Mouse (Mus musculus): ENCODE data around the gene Thrsp. TPM values are rescaled to one million over a fixed set of nuclear protein-coding genes. Genes with fewer than 3 reads are reported as not detected.
"Not testable (repeated sequence)": the region's sequence is repeated elsewhere in the genome, so short reads cannot be mapped to it uniquely, and the experiment has no call there.

Thrsp gene
- total RNA-seq (2017): not detected in 2 replicates

DNA sequence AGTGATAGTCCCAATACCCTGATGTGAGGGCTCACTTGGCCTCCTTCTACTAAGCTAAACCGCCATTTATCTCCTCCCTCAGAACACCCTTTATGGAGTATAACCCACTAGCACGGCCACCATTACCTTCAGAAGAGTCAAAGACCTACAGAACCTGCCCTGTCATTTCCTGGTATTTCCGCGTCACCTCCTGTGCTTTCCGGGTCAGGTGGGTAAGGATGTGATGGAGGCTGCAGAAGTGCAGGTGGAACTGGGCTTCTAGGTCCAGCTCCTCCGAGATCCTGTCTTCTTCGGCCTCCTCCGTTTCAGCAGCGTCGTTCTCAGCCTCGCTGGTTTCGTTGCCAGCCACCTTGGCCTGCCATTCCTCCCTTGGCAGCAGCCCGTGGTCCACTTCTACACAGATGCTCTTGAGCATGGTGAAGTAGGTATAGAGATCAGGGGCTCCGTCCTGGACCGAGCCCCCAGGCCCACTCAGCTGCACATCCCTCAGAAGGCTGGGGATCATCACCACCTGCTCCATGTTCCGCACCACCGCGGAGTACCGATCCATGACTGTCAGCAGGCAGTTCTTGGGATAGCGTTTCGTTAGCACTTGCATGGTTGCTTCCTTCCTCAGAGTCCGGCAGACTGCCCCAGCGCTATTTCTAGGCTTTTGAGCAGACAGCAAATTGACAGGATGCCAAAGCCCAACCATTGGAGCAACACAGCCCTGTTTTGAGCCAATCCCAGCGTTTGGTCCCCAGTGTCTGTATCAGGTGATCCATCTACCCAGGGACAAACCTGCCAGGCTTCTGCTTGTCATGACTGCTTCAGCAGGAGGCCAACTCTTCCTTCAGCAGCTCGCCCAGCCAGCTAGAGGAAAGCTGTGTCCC lies at the start of gene Thrsp:
Thrsp (minus strand) TSS at position 825 of the 872 bp plus-strand sequence.
- no peak for ATAC-seq (ENCODE audit: extremely low read depth, insufficient number of reproducible peaks, low FRiP score, poor library complexity, severe bottlenecking)

DNA sequence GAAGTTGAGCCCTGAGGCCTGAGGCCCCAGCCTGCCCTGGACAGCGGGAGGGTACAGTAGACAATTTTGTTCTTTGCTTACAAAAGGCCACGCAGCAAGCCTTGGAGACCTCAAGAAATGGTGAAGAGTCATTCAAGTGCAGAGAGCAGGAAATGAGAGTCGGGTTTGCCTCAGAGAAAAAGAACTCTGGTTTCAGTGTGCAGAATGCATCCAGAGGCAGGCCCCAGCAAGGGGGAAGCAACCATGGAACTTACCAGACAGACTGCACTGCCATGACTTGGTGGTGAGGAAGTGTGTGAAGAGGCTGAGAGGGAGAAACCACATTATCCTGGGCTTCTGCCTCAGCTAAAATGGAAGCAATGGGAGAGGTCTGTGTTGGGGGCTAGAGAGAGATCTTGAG lies 38.0 kb upstream of the Thrsp start:
- 0 out of 2 replicates have a peak, but pooled peaks have one; percentile 37 for ATAC-seq (ENCODE audit: extremely low read depth, insufficient number of reproducible peaks, low FRiP score, poor library complexity, severe bottlenecking)

DNA sequence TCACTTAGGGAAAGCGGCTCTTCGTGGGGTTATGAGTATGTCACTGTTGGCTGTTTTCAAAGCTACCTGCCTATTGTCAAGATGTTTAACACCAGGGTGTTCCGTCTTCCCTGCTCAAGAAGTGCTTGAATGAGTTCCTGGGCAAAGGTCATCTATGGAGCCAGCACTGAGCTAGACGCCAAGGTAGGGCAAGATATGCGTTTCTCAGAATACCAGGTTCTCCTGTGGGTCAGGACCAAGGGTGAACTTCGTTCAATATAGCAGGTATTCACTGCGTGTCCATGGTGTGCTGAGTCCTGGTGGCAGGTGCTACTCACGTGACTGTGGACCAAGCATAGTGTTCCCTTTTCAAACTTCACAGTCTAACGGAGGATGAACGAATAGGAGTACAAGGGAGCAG lies 37.3 kb upstream of the Thrsp start:
- ATAC-seq (ENCODE audit: extremely low read depth, insufficient number of reproducible peaks, low FRiP score, poor library complexity, severe bottlenecking): no peak

DNA sequence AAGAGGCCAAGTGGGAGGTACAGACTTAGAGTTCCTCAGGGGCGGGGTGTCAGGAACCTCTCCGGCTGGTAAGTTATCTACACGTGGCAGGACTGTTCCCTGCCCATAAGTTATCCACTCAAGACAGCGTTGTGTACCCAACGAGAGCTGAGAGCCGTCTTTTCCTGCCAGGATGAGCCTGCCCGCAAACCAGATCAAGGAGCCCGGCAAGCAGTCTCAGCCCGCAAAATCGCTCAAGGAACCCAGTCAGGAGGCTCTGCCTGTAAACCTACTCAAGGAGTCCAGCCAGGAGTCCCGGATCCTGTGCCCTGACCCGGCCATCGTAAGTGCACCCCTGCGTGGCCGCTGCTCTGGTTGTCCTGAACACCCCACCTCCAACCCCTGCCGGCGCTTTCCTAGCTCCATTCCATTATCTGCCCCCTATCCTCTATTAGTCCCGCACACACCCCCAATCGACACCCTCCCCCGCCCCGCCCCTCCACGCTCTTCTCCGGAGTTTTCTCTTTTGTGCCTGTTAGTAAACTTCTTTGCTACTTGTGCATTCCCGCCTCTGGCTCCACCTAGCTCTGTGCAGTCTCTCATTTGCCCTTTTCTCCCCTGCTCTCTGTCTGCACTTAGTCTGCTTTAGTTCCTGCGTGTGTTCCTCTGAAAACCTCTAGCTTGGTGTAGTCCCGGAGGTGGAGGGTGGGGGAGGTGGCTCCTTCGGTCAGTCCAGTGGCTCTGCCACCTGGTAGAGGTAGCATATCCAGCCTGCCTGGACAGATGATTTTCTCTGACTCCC lies 35.8 kb upstream of the Thrsp start:
- peak; percentile 31; the same call in 1 of the 2 replicates for ATAC-seq (ENCODE audit: extremely low read depth, insufficient number of reproducible peaks, low FRiP score, poor library complexity, severe bottlenecking)

DNA sequence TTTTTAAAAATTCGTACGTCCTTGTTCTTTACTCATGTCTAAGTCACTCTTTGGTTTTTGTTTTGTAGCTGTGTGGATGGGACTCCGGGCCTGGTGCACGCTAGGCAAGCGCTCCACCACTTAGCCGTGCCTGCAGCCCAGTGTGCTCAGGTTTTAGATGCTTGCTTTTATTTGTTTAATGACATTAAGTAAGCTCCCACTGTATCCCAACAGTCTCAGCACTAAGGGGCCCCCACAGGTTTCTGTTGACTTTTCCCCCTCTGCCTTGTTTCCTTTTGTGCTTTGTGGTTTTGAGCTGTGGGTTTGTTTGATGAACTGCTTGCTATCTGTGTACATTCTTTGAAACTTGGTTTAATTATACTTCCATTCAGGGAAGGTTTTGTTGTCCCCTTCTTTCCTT lies 34.7 kb upstream of the Thrsp start:
- no peak for ATAC-seq (ENCODE audit: extremely low read depth, insufficient number of reproducible peaks, low FRiP score, poor library complexity, severe bottlenecking)

DNA sequence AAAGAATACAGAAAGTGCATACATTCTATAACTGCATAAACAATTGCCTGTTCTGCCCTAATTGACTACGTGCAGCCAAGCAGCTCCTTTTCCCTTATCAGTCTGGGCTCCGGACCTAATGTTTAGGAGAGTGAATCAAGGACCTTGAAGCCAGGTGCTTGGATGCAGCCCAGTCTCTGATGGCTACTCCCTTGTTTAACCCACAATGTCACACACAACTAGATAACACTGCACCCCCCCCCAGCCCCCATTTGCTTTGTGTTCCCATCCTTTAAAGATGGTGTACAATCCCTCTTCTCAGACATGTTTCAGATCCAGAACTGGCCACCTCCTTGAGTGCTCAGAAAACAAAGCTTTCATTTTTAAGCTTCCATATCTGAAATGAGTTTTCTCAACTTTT lies 33.5 kb upstream of the Thrsp start, which contains the start of gene Kctd14:
Kctd14 (plus strand) TSS at position 301 of the 400 bp plus-strand sequence.
- not testable (repeated sequence) for ATAC-seq (ENCODE audit: extremely low read depth, insufficient number of reproducible peaks, low FRiP score, poor library complexity, severe bottlenecking)

DNA sequence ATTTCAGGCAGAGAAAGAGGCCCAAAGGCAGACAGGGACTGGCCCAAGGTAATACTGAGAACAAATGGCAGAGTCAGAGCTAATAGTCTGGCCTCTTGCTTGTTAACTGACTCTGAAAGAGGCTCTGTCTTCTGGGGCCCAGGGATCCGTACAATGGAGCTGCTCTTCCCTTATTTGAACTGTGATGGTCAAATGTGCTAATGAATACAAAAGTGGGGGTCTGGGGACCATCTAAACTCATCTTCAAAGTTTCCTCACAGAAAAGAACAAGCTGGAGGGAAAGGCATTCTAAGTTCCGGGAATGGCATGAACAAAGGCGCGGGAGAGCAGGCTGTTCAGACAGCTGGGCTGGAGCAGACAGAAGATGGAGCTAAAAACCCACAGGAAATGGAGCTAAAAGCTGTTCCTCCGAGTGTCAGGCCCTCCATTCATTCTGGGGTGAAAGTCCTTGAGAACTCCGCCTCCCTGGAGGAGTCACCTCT lies 29.6 kb upstream of the Thrsp start:
- no peak for ATAC-seq (ENCODE audit: extremely low read depth, insufficient number of reproducible peaks, low FRiP score, poor library complexity, severe bottlenecking)

DNA sequence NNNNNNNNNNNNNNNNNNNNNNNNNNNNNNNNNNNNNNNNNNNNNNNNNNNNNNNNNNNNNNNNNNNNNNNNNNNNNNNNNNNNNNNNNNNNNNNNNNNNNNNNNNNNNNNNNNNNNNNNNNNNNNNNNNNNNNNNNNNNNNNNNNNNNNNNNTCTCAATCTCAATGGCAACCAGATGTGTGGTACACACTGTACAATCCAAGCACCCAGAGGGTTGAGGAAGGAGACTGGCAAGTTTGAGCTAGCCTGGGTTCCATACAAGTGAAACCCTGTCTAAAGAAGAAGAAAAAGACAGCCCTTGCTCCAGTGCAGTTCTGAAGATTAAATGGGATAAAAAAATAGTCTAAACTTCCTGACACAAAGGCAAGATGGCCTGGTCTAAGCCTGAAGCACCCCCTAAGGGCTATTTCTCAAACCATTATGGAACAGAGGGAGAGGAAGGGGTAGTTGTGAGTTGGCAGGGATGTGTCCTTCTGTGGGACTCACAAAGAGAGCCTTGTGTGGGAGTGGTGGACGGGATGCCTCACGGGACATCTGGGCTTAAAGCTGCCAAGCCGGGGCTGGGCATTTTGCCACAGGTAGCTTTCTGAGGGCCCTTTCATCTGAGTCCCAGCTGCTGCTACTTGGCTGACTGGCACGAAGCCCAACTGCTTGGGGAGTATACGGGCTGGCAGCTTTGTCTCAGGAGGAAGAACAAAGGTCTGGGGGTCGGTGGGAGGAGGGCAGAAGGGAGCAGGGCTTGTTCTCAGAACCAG lies 28.8 kb upstream of the Thrsp start:
- ATAC-seq (ENCODE audit: extremely low read depth, insufficient number of reproducible peaks, low FRiP score, poor library complexity, severe bottlenecking): no peak

DNA sequence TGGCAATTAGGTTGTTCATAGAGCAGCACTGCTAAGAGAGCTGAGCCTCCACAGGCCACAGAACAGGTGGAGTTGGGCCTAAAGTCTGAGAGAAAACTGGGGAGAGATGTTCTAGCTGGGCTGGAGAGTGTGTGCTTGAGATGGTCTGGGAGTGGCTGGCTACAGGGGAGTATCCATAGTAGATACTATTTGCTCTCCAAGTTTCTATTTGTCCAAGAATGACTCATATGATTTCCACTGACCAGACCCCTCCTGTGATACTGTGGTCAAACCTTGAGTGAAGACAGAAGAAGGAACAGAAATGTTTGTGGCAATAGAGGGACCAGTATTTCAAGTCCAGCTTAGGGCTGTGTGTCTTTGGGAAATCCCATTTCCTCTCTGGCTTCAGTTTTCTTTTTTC lies 21.5 kb upstream of the Thrsp start:
- ATAC-seq (ENCODE audit: extremely low read depth, insufficient number of reproducible peaks, low FRiP score, poor library complexity, severe bottlenecking): no peak

DNA sequence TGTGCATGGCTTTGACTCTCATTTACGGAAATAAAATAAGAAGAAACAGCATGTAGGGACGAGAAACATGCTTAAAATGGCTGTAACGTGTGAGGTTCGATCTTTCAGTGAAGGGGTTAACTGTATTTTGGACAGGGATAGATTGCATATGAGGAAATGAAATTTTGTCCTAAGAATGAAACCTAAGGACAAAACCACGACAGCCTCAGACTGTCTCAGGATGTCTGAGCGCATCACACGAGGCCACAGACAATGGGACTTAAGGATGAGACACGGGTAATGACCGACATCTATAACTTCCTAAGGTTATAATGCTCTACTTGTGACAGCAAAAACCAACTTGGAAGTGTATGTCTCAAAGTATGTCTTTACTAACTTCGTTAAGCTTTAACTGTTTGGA lies 17.0 kb upstream of the Thrsp start:
- ATAC-seq (ENCODE audit: extremely low read depth, insufficient number of reproducible peaks, low FRiP score, poor library complexity, severe bottlenecking): no peak

DNA sequence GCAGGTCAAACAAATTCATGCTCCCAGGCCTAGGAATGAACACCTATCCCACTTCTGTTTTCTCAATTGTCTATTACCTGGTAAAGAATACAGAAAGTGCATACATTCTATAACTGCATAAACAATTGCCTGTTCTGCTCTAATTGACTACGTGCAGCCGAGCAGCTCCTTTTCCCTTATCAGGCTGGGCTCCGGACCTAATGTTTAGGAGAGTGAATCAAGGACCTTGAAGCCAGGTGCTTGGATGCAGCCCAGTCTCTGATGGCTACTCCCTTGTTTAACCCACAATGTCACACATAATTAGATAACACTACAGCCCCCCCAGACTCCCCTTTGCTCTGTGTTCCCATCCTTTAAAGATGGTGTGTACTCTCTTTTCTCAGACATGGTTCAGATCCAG lies 16.0 kb upstream of the Thrsp start:
- ATAC-seq (ENCODE audit: extremely low read depth, insufficient number of reproducible peaks, low FRiP score, poor library complexity, severe bottlenecking): not testable (repeated sequence)

DNA sequence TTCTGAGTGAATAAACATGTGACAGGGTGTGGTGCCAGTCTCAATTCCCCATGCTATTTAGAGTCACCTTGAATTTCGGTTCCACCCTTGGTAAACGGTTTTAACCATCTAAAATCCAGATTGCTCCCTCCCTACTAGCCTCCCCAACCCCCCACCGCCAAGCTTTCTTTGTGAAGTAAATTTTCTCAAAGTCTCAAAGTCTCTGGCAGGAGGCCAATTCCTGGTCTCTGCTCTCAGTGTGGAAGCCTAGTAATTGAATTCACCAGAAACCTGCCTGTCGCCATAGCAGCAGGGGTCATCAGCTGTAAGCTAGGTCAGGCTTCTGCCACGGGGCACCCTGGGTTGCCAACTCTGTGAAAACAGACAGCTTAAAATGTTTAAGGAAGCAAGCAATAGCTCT lies 12.2 kb upstream of the Thrsp start:
- peak; percentile 77 for ATAC-seq (ENCODE audit: extremely low read depth, insufficient number of reproducible peaks, low FRiP score, poor library complexity, severe bottlenecking)

DNA sequence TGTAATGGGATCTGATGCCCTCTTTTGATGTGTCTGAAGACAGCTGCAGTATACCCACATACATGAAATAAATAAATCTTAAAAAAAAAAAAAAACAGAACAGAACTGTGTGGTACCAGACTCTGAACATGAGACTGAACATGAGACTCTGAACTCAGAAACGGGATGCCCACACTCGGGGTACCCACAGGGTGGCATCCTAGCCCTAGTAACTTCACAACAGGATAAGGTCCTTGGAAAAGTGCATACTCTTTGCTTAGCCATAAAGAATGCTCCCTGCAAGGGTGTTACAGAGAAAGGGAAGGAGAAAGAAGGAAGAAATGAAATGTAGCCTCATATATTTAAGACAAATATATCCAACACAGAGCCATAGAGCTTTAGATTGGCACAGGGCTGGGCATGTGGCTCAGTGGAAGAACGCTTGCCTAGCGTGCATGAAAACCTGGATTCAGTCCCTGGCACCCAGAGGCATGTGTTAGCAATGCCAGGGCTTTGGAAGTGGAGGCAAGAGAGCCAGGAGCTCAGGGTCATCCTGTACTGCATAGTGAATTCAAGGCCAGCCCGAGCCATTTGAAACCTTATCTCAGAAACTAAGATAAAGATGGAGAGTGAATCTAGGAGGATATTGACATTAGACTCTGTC lies 10.4 kb upstream of the Thrsp start:
- ATAC-seq (ENCODE audit: extremely low read depth, insufficient number of reproducible peaks, low FRiP score, poor library complexity, severe bottlenecking): no peak

DNA sequence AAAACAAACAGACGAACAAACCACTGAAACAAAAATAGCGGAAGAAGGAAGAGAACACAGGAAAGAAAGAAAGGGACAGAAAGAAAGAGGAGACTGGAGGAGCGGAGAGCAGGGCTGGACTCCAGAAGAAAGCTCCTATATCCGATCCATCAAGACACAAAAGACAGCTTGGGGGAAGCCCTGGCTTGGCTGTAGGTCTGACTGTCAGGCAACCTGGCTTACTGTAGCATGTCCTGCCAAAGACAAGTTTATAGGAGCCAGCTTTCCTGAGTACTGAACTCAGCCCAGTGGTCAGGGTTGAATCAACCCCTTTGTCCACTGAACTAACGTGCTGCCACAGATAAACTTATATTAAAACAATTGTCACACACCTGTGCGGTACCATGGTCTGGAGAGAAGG lies 9.8 kb upstream of the Thrsp start:
- no peak for ATAC-seq (ENCODE audit: extremely low read depth, insufficient number of reproducible peaks, low FRiP score, poor library complexity, severe bottlenecking)

DNA sequence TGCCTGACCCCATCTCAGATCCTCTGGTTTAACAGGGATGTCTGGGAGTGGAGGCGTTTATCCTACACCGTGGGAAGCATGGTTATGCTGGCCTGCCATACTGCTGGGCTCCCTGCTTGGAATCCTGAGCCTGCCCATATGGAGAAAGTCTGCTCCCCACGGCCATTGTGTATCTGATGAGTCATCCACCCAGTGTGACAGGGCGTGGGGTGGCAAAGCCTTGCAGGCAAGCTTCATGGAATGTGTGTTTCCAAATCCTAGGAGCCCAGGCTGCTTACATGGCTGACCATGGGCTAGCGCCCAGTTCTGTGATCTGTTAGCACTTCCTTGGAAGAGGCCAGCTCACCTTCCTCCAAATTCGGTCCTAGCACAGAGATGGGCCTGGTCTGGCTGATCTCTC lies 9.0 kb upstream of the Thrsp start:
- no peak for ATAC-seq (ENCODE audit: extremely low read depth, insufficient number of reproducible peaks, low FRiP score, poor library complexity, severe bottlenecking)

DNA sequence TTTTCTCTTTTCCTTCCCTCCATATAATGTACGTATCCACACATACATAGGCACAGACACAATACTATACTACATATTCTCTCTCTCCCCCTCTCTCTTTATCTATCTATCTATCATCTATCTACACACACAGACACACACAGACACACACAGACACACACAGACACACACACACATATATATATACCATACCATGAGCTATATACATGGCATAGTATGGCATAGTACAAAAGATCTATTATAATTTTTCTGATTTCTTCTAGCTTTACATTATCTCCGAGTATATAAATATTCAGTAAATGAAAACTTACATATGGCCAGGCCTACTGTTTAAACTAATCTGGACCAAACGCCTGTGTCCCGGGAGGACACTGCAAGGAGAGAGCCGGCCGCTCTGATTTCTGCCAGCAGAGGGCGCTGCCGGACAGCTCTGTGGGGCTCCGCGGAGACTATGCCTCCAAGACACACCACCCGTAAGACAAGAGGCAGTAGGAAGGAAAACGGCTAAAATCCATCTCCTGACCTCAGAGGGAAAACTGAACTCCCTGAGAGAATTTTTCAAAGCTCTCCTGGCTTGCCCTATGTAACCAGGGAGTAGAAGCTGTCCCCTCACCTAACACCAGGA lies 7.2 kb upstream of the Thrsp start:
- ATAC-seq (ENCODE audit: extremely low read depth, insufficient number of reproducible peaks, low FRiP score, poor library complexity, severe bottlenecking): peak; percentile 65

DNA sequence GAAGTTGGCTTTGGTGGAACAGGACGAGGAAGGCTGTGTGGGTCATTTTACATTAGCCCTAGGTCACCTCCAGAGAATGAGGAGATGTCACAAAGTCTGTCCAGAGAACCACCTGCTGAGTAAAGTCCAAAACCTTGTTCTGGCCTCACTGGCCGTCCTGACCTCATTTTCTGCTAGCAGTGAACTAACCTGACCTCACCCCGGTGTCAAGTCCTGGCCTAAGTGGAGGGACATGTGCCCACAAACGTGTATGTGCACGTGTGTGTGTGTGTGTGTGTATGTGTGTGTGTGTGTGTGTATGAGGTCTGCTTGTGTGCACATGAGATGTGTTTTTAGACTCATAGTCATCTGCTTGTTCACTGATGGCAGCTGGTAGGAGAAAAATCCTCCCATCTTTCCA lies 6.2 kb upstream of the Thrsp start:
- ATAC-seq (ENCODE audit: extremely low read depth, insufficient number of reproducible peaks, low FRiP score, poor library complexity, severe bottlenecking): no peak

DNA sequence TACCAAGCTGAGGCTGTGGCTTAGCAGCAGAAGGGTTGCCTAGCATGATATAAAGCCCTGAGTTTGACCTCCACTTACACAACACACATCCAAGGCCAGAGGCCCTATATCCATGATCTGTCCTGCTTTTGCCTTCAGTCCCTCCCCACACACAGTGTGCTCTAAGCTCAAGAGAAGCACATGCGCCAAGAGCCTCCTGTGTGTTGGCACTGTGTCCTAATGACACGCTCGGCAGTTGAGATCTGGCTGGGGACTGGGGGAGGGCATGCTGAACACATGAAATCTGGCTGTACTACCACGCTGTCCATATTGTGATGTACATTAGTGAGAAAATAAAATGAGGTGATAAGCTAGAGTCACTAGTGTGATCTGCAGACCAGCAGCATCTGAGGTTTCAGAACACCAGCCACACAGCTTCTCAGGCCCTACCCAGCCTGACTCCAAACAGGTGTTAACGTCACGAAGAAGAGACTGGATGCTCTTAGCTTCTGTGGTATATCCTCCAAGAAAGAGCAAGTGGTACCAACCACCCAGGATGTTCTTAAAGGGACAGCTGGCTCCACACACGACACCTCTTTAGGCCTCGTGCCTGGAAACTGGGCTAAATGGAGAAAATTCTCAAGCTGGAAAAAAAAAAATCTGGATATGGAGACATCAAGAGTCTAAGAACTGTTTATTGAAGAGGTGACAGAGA lies 3.6 kb upstream of the Thrsp start:
- no peak for ATAC-seq (ENCODE audit: extremely low read depth, insufficient number of reproducible peaks, low FRiP score, poor library complexity, severe bottlenecking)
